Mouse (Mus musculus) midbrain, embryonic 10.5 days (tissue): ENCODE data around the gene Nkd2. TPM values are rescaled to one million over a fixed set of nuclear protein-coding genes. Genes with fewer than 3 reads are reported as not detected.

Experiments
- DNase-seq: peaks from one replicate; pipeline ENCODE4 v3.0.0-alpha.2; 2017; ENCODE audit warnings: low spot score
- H3K27ac ChIP-seq: fragments of 300-500 bp; sonication (generic); replicated peaks from 2 replicates; pipeline ENCODE4 v1.5.1; 2016; ENCODE audit warnings: mild to moderate bottlenecking
- H3K27me3 ChIP-seq: fragments of 300-500 bp; sonication (generic); 2 replicates; pipeline ENCODE4 v1.6.1; 2016; ENCODE audit warnings: low read depth, mild to moderate bottlenecking; ENCODE audit not compliant: poor library complexity, severe bottlenecking
- H3K36me3 ChIP-seq: fragments of 300-500 bp; sonication (generic); 2 replicates; pipeline ENCODE4 v1.6.1; 2016; ENCODE audit warnings: mild to moderate bottlenecking, moderate library complexity
- H3K4me1 ChIP-seq: fragments of 300-500 bp; sonication (generic); 2 replicates; pipeline ENCODE4 v1.6.1; 2016
- H3K4me3 ChIP-seq: fragments of 300-500 bp; sonication (generic); 2 replicates; pipeline ENCODE4 v1.5.1; 2016; ENCODE audit warnings: mild to moderate bottlenecking, moderate library complexity
- H3K9me3 ChIP-seq: fragments of 300-500 bp; sonication (generic); replicated peaks from 2 replicates; pipeline ENCODE4 v1.6.1; 2016; ENCODE audit warnings: mild to moderate bottlenecking
- WGBS: fragments of 180-500 bp; shearing (Covaris S2); methylation state at CpG from one replicate; pipeline ENCODE4 v1.1.7; 2016; 5-methylcytosine and 5-hydroxymethylcytosine counted together
- polyA plus RNA-seq: library from polyadenylated mRNA; unstranded; fragments of >200 nt; fragmentation: Nextera tagmentation; extraction: Ambion mirVana; gene quantifications from 2 replicates; pipeline ENCODE4 v1.2.1, GENCODE M21; 2016

Gene Nkd2
- polyA plus RNA-seq, 1 experiment from 2014 or later, result 13.2 TPM

DNA sequence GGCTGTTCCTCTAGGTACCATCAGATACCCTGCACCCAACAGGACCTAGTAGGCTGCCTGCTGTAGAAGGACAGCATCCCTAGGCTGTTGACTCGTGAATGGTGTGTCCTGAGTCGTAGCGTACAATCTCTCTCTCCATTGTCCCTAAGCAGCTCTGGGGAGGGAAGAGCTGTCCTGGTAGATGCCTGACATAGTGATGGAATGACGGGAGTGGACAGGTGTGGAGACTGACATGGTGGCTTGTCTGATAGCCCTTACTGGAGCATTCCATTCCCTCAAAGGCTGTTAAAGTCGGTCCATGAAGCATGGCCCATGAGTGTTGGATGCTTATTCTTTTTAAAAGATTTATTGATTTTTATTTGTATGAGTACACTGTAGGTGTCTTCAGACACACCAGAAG lies 42.5 kb downstream of the Nkd2 start:
- Histone ChIP-seq H3K27me3 (no peaks in the 10 kb centered on the region), H3K36me3 (peaks cover 100% of the 10 kb centered on the region), H3K4me1 (no peaks in the 10 kb centered on the region), H3K9me3 (no peaks in the 10 kb centered on the region), H3K4me3 (no peak overlapping the region), H3K27ac (no peak overlapping the region)
- WGBS, result 94% methylated on average over 5 of the region's 5 CpGs
- no peak for DNase-seq

DNA sequence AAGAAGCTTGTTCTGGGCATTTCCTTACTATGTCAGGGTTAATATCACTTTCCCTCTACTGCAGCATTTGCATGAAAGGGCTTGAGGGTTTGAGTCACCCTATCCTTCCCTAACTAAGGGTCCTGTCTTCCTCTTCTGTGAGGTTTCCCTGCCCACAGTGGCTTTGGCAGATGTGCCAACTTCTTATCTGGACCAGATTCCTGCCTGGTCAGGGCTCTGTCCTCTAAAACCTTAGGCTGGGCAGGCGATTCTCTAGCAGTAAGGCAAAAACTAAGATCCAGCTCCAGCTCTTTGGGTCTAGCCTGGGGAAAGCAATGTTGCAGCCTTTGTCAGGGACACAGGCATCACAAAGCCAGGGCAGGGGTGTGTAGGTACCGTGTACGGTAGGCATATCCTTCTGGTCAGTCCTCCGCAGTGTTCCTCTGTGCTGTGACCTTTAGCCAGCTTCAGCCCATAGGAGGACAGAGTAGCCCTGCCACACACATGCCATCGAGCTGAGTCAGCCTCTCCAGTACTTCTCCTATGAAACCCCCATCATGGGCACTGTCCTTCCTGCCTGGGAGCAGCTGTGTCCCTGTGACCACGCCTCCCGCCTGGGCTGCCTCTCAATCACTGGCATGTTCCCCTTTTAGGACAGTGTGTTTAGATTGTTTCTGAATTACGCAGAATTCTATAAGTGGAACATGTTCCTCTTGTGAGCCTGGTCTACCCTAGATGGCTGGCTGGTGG lies 43.8 kb downstream of the Nkd2 start:
- peaks cover 100% of the 10 kb centered on the region for H3K36me3 ChIP-seq
- 94% methylated on average over 8 of the region's 8 CpGs for WGBS
- DNase-seq, result no peak

DNA sequence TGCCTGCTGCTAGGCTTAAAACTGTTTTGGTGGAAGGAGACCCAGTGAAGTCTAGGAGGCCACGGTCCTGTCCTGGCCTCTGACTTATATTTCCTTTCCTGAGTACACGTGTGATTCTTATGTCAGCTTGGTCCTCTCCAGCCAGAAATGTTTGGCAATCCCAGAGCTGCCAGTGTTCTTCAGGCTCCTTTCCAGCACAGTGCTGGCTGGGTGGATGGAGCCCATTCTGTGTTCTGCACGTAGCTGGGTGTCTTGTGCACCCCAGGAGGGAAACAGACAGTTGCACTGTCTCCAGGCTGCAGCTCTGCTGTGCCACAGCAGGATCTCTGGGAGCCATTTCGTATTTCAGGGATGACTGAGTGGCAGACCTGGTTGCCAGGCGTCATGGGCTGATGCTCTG lies 48.3 kb downstream of the Nkd2 start:
- no peak overlapping the region for H3K4me3 ChIP-seq
- H3K9me3 ChIP-seq, result no peaks in the 10 kb centered on the region
- WGBS, result 90% methylated on average over 5 of the region's 5 CpGs
- H3K27me3 ChIP-seq, result no peaks in the 10 kb centered on the region
- H3K4me1 ChIP-seq, result no peaks in the 10 kb centered on the region
- DNase-seq, result no peak
- peaks cover 100% of the 10 kb centered on the region for H3K36me3 ChIP-seq
- no peak overlapping the region for H3K27ac ChIP-seq

More for the DNA sequence above, 43.8 kb downstream of the Nkd2 start:
- Histone ChIP-seq H3K9me3 (no peaks in the 10 kb centered on the region), H3K4me3 (no peak overlapping the region), H3K27ac (no peak overlapping the region), H3K4me1 (no peaks in the 10 kb centered on the region), H3K27me3 (no peaks in the 10 kb centered on the region)

DNA sequence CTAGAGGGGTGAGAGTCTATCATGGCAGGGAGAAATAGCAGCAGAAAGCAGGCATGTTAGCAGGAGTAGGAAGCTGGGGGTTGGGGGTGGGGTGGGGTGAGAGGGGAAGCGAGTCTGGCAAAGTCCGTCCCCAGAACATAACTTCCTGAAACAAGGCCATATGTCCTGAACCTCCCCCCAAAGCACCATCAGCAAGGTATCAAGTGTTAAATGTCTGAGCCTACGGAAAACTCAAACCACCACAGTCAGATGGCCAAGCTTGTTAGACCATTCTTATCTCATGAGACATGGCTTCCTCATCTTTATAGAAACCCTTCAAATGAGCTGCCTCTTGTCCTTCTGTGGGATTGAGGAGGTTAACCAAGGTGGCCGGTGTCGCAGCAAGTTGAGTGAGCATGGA lies 54.3 kb downstream of the Nkd2 start:
- Histone ChIP-seq H3K4me1 (no peaks in the 10 kb centered on the region), H3K36me3 (peaks cover 97% of the 10 kb centered on the region), H3K4me3 (no peak overlapping the region), H3K27ac (no peak overlapping the region), H3K27me3 (no peaks in the 10 kb centered on the region), H3K9me3 (no peaks in the 10 kb centered on the region)
- no peak for DNase-seq
- 97% methylated on average over 5 of the region's 5 CpGs for WGBS

DNA sequence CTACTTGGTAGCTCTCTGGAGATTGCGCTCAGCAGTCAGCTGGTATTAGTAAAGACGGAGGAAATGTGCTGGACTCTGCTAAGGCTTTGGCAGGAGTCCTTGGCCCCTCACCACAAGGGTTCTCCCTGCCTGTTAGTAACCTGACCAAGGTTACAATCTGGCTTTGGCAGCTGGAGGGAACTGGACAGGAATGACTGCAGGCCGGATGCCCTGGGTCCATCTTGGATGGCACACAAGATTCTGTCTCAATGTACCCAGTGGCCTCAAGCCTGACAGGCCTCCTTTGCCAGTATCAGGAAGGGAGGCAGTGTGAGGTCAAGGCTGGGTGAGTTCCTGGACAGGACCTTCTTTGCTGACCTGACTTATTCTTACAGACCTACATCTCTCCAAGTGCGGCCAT lies 55.3 kb downstream of the Nkd2 start:
- no peaks in the 10 kb centered on the region for H3K4me1 ChIP-seq
- 97% methylated on average over 4 of the region's 4 CpGs for WGBS
- H3K27me3 ChIP-seq, result no peaks in the 10 kb centered on the region
- H3K9me3 ChIP-seq, result no peaks in the 10 kb centered on the region
- H3K27ac ChIP-seq, result no peak overlapping the region
- no peak overlapping the region for H3K4me3 ChIP-seq
- peaks cover 97% of the 10 kb centered on the region for H3K36me3 ChIP-seq
- DNase-seq, result no peak

DNA sequence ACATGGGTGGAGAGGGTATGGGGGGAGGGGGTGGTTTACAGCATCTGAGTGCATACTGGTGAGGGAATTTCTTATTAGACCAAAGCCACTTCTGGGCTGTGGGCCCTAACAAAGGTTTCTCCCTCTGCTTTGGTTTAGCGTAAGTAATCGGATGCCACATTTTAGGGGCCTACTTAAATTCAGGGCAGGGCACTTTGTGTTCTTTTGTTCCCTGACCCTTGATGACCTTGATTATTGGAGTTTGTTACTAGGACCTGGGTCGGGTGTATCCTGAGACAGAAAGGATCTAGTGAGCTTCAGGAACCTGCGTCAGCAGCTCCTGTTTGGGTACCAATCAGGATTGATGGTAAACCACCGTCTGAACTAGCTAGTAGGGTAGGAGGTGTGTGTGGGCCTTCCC lies 64.9 kb downstream of the Nkd2 start:
- 31% methylated on average over 5 of the region's 5 CpGs for WGBS
- H3K27me3 ChIP-seq, result no peaks in the 10 kb centered on the region
- H3K4me3 ChIP-seq, result no peak overlapping the region
- peaks cover 21% of the 10 kb centered on the region for H3K4me1 ChIP-seq
- no peaks in the 10 kb centered on the region for H3K9me3 ChIP-seq
- no peak overlapping the region; the same call in 1 of the 2 replicates for H3K27ac ChIP-seq
- no peak for DNase-seq
- H3K36me3 ChIP-seq, result peaks cover 89% of the 10 kb centered on the region

DNA sequence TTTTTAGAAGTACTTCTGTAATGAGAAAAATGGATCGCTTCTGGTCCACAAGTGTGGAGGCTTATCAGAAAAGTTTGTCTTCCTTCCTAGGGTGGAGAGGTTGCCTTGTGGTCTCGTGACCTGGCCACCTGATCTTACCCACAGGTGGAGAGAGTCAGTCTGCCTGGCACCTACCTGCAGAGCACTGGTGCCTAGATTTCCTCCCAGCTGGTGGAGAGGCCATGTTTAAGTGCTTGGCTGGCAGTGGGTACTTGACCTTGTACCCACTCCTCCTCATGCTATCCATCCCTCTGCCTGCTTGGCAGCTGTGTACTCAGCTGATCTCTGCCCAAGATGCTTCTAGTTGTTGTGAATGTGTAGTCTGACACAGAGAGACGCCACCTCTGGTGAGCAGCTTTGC lies 69.9 kb downstream of the Nkd2 start:
- WGBS, result 85% methylated on average over 3 of the region's 3 CpGs
- Histone ChIP-seq H3K9me3 (no peaks in the 10 kb centered on the region), H3K27ac (no peak overlapping the region), H3K4me1 (peaks cover 30% of the 10 kb centered on the region), H3K4me3 (no peak overlapping the region), H3K36me3 (peaks cover 71% of the 10 kb centered on the region), H3K27me3 (no peaks in the 10 kb centered on the region)
- DNase-seq, result no peak

DNA sequence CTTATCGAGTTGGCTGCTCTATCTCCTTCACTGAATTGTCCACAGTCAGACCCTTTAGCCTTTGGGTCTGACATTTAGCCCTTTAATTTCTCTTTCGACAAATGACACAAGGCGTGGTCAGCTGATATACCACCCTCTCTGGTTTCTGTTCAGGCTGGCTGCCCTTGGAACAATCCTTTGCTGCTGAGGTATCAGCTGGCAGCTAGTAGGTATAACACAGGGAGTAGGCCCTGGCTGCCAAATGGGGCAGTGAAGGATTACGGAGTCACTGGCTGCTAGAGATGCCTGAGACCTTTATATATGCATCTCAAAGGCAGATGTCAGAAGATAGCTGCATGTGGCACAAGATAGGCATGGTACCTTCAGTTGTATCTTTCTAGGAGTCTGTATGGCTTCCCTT lies 71.6 kb downstream of the Nkd2 start:
- Histone ChIP-seq H3K4me1 (peaks cover 32% of the 10 kb centered on the region), H3K36me3 (peaks cover 60% of the 10 kb centered on the region), H3K27ac (no peak overlapping the region), H3K4me3 (no peak overlapping the region), H3K9me3 (no peaks in the 10 kb centered on the region), H3K27me3 (no peaks in the 10 kb centered on the region)
- DNase-seq, result no peak
- WGBS, result 89% methylated on average over 4 of the region's 4 CpGs

DNA sequence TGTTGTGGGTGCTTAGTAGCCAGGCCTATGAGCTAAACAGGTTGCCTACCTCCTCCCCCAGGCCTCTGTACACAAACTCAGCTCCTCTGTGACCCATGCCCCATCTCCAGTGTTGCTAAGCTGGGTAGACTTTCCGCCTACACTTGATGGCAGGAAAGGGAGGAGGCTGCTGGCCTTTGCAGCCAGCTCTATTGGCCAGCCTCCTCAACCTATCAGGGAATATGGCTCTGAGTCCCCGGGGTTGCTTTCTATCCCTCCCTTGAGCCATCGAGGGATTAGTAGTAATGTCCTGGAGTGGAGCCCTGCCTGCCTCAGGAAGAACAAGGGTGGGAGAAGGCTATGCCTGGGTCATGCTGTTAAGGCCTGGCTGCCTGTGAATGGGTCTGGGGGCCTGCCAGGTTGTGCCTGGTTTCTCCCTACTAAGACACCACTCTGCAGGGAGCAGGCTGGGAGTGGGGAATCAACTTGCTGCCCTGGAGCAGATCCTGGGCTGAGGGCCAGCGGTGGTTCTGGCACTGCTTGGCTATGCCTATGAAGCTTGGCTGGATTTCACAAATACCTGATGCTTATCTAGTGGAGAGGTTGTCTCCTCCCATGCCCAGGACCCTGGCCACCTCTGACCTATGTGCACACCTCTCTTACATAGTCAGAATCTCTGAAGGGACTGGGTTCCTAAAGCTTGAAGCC lies 73.8 kb downstream of the Nkd2 start:
- no peaks in the 10 kb centered on the region for H3K27me3 ChIP-seq
- WGBS, result 51% methylated on average over 4 of the region's 4 CpGs
- H3K9me3 ChIP-seq, result no peaks in the 10 kb centered on the region
- H3K27ac ChIP-seq, result no peak overlapping the region
- no peak for DNase-seq
- H3K4me1 ChIP-seq, result peaks cover 49% of the 10 kb centered on the region
- peaks cover 58% of the 10 kb centered on the region for H3K36me3 ChIP-seq
- no peak overlapping the region for H3K4me3 ChIP-seq

DNA sequence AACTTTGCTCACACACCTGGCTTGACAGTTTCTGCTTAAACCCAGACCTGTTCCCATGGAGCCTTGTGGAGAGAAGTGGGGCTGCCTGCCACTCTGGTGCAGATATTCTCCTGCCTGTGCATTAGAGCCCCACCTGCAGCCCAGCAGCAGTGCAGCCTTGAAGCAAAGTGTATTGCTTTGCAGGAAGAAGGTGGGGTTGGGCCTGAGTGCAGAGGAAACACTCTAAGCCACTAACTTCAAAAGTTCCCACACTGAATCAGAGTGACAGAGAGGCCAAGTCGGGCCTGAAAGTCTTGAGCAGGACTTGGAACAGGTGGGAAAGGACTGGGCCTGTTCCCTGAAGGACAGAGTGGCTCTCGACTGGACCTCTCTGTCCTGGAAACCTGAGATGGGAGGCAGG lies 74.8 kb downstream of the Nkd2 start:
- H3K9me3 ChIP-seq, result no peaks in the 10 kb centered on the region
- DNase-seq, result no peak
- no peaks in the 10 kb centered on the region for H3K27me3 ChIP-seq
- H3K36me3 ChIP-seq, result peaks cover 66% of the 10 kb centered on the region
- no peak overlapping the region for H3K27ac ChIP-seq
- WGBS, result 67% methylated on average over 2 of the region's 2 CpGs
- no peak overlapping the region for H3K4me3 ChIP-seq
- H3K4me1 ChIP-seq, result peaks cover 59% of the 10 kb centered on the region

DNA sequence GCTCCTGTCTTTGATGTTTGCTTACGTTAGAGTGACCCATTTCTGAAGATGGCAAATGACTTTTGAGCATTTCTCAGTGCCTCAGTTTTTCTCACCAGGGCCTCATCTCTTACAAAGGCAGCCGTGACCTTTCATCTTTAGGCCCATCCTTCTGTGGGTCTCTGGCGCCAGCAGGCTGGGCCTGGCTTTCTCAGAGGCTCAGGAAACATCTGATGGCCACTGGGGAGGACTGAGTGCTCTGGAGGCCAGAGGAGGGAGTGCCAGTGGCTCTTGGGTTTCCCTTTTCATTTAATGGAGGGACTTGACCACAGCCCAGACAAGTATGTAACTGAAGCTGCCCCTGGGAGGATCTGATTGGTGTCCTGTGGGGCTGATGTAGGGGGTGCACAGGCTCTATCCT lies 76.3 kb downstream of the Nkd2 start:
- H3K4me1 ChIP-seq, result peaks cover 74% of the 10 kb centered on the region
- H3K36me3 ChIP-seq, result peaks cover 75% of the 10 kb centered on the region

DNA sequence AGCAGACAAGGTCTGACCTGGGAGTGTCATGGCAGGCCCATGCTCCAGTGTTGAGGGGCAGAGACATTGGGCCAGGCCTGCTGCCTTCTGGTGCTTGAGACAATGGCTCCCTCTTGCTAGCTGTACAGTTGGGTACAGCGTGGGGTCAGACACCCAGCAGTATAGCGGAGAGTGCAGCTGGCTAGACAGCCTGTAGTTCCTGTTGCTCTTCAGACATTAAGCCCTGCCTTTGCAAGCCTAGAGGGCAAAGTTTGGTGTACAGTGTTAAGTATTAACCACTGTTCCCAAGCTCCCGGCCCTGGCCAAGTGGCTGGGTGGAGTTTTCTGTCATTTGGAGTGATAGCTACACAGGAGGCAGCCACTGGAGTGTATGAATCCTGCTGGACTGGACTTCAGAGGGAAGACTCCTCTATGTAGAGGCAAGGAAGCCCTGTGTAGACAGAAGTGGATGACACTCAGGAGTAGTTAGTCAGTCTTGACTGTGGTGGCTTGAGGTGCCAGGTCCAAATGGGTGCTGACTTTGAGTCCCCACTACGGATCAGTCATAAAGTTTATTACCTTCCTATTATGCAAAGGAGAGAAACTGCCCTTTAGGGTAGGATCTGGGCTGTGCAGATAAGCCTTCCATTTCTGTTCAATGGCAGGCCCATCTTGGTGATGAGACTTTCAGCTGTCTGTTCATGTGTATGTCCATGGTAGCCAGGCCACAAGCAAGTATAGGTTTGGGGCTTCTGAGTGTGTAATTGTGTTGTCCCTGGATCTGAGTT lies 77.3 kb downstream of the Nkd2 start:
- no peak for DNase-seq

More for the DNA sequence above, 76.3 kb downstream of the Nkd2 start:
- H3K9me3 ChIP-seq, result no peaks in the 10 kb centered on the region
- H3K27ac ChIP-seq, result no peak overlapping the region; the same call in 1 of the 2 replicates
- H3K27me3 ChIP-seq, result no peaks in the 10 kb centered on the region
- H3K4me3 ChIP-seq, result no peak overlapping the region
- no peak for DNase-seq
- WGBS, result 48% methylated on average over 3 of the region's 3 CpGs

More for the DNA sequence above, 77.3 kb downstream of the Nkd2 start:
- 89% methylated on average over 4 of the region's 4 CpGs for WGBS
- peaks cover 76% of the 10 kb centered on the region for H3K36me3 ChIP-seq
- peaks cover 84% of the 10 kb centered on the region for H3K4me1 ChIP-seq
- no peaks in the 10 kb centered on the region for H3K9me3 ChIP-seq
- H3K27ac ChIP-seq, result no peak overlapping the region
- H3K4me3 ChIP-seq, result no peak overlapping the region
- no peaks in the 10 kb centered on the region for H3K27me3 ChIP-seq
